8 mouse cellular contexts compared by ENCODE assay signal in genomic region chr2:119873105-119873464, GRCm38 (mm10). TPM values are rescaled to one million over a fixed set of nuclear protein-coding genes. Genes with fewer than 3 reads are reported as not detected.
A peak's percentile ranks its signal among the peaks of the same experiment; 100 is the strongest.
DNase-seq lines count a peak whose midpoint lies in the region; ATAC-seq and TF ChIP-seq lines count a peak whose summit lies in the region.

No protein-coding gene starts in this region.

- no peaks in the 10 kb centered on the region for H3K27me3 ChIP-seq in heart, embryonic 10.5 days (ENCODE audit: insufficient read depth, poor library complexity, severe bottlenecking)
- H3K27me3 ChIP-seq in kidney, embryonic 14.5 days (ENCODE audit: control insufficient read depth, insufficient read depth, low read length), result no peaks in the 10 kb centered on the region
- H3K27me3 ChIP-seq in limb, embryonic 15.5 days, result no peaks in the 10 kb centered on the region
- H3K27me3 ChIP-seq in midbrain, embryonic 16.5 days (ENCODE audit: control insufficient read depth, insufficient read depth, low read depth, low read length), result 0 out of 2 replicates have a peak, but pooled peaks cover 2% of the 10 kb centered on the region

- ATAC-seq in kidney, embryonic 14.5 days (ENCODE audit: low FRiP score, low TSS enrichment), result peak; percentile 92
- ATAC-seq in limb, embryonic 15.5 days (ENCODE audit: insufficient number of reproducible peaks, low FRiP score, low TSS enrichment, low read depth), result peak; percentile 91
- ATAC-seq in midbrain, embryonic 16.5 days, result peak; percentile 96

- DNase-seq in 3134 (ENCODE audit: extremely low read depth, insufficient read length, low spot score), result peak; percentile 11
- peak; percentile 94 for DNase-seq in heart, embryonic 10.5 days (ENCODE audit: low spot score)
- DNase-seq in spleen, postnatal 10 days (ENCODE audit: low spot score in 2 of 2), result peak; percentile 49 to 78

- no peaks in the 10 kb centered on the region for H3K36me3 ChIP-seq in heart, embryonic 10.5 days
- no peaks in the 10 kb centered on the region for H3K36me3 ChIP-seq in kidney, embryonic 14.5 days (ENCODE audit: control insufficient read depth, insufficient read depth, low read length)
- H3K36me3 ChIP-seq in limb, embryonic 15.5 days, result no peaks in the 10 kb centered on the region
- no peaks in the 10 kb centered on the region for H3K36me3 ChIP-seq in midbrain, embryonic 16.5 days (ENCODE audit: control insufficient read depth, insufficient read depth, low read length)

- TF ChIP-seq CTCF in bone marrow macrophage, adult 2 months (IDR thresholded peaks at IDR 0.05; ENCODE audit: low read depth, low read length), result no peak
- no peak for TF ChIP-seq CTCF in embryonic fibroblast, embryonic 13.5 days (IDR thresholded peaks at IDR 0.05; ENCODE audit: borderline replicate concordance, insufficient read depth, low read length)

- H3K9ac ChIP-seq in kidney, embryonic 14.5 days (ENCODE audit: low read depth, low read length), result peak overlapping the region; percentile 61
- H3K9ac ChIP-seq in limb, embryonic 15.5 days, result peak overlapping the region; percentile 62
- peak overlapping the region; percentile 74 for H3K9ac ChIP-seq in midbrain, embryonic 16.5 days (ENCODE audit: low read depth, low read length)

- no peak for TF ChIP-seq POLR2A in bone marrow macrophage, adult 2 months (IDR thresholded peaks at IDR 0.05; ENCODE audit: borderline replicate concordance, low read depth, low read length)
- no peak; the same call in 1 of the 2 replicates for TF ChIP-seq POLR2A in embryonic fibroblast, embryonic 13.5 days (IDR thresholded peaks at IDR 0.05; ENCODE audit: low read depth, low read length)

- WGBS in heart, embryonic 10.5 days, result 2% methylated on average over 39 of the region's 39 CpGs
- WGBS in kidney, embryonic 14.5 days, result 2% methylated on average over 39 of the region's 39 CpGs
- WGBS in limb, embryonic 15.5 days, result under 1% methylated on average over 39 of the region's 39 CpGs
- 0% methylated on average over 39 of the region's 39 CpGs for WGBS in midbrain, embryonic 16.5 days

- H3K9me3 ChIP-seq in heart, embryonic 10.5 days, result no peaks in the 10 kb centered on the region
- H3K9me3 ChIP-seq in kidney, embryonic 14.5 days (ENCODE audit: control insufficient read depth, low read length), result no peaks in the 10 kb centered on the region
- no peaks in the 10 kb centered on the region for H3K9me3 ChIP-seq in limb, embryonic 15.5 days
- H3K9me3 ChIP-seq in midbrain, embryonic 16.5 days (replicated peaks; ENCODE audit: control insufficient read depth, low read length, poor library complexity, severe bottlenecking), result no peaks in the 10 kb centered on the region

- H3K27ac ChIP-seq in bone marrow macrophage, adult 2 months (ENCODE audit: insufficient read depth, low read depth, low read length), result no peak overlapping the region
- H3K27ac ChIP-seq in embryonic fibroblast, embryonic 13.5 days (ENCODE audit: insufficient read depth, low read length), result no peak overlapping the region
- peak overlapping the region; percentile 92 for H3K27ac ChIP-seq in heart, embryonic 10.5 days
- no peak overlapping the region for H3K27ac ChIP-seq in kidney, embryonic 14.5 days (ENCODE audit: low read depth, low read length)
- H3K27ac ChIP-seq in limb, embryonic 15.5 days, result peak overlapping the region; percentile 91
- peak overlapping the region; percentile 96 for H3K27ac ChIP-seq in midbrain, embryonic 16.5 days (ENCODE audit: low read length)

- peak overlapping the region; percentile 64 for H3K4me2 ChIP-seq in kidney, embryonic 14.5 days (replicated peaks; ENCODE audit: low read depth, low read length)
- H3K4me2 ChIP-seq in limb, embryonic 15.5 days, result peak overlapping the region; percentile 94
- peak overlapping the region; percentile 89 for H3K4me2 ChIP-seq in midbrain, embryonic 16.5 days (ENCODE audit: low read length)

- H3K4me3 ChIP-seq in bone marrow macrophage, adult 2 months (ENCODE audit: insufficient read depth, low read length), result peak overlapping the region; percentile 59
- peak overlapping the region; percentile 30 for H3K4me3 ChIP-seq in embryonic fibroblast, embryonic 13.5 days (ENCODE audit: insufficient read depth, low read length)
- H3K4me3 ChIP-seq in heart, embryonic 10.5 days, result peak overlapping the region; percentile 60
- H3K4me3 ChIP-seq in kidney, embryonic 14.5 days (ENCODE audit: low read length), result peak overlapping the region; percentile 51
- peak overlapping the region; percentile 65 for H3K4me3 ChIP-seq in limb, embryonic 15.5 days
- peak overlapping the region; percentile 63 for H3K4me3 ChIP-seq in midbrain, embryonic 16.5 days (ENCODE audit: low read depth, low read length)

- H3K4me1 ChIP-seq in bone marrow macrophage, adult 2 months (ENCODE audit: control insufficient read depth, insufficient read depth, low read length), result peaks cover 3% of the 10 kb centered on the region; the same call in 1 of the 2 replicates
- H3K4me1 ChIP-seq in embryonic fibroblast, embryonic 13.5 days (ENCODE audit: control insufficient read depth, insufficient read depth, low read length), result no peaks in the 10 kb centered on the region
- H3K4me1 ChIP-seq in heart, embryonic 10.5 days, result peaks cover 13% of the 10 kb centered on the region
- H3K4me1 ChIP-seq in kidney, embryonic 14.5 days (ENCODE audit: control insufficient read depth, insufficient read depth, low read length), result 0 out of 2 replicates have a peak, but pooled peaks cover 2% of the 10 kb centered on the region
- H3K4me1 ChIP-seq in limb, embryonic 15.5 days, result peaks cover 8% of the 10 kb centered on the region; the same call in 1 of the 2 replicates
- H3K4me1 ChIP-seq in midbrain, embryonic 16.5 days (ENCODE audit: control insufficient read depth, insufficient read depth, low read length), result peaks cover 7% of the 10 kb centered on the region; the same call in 1 of the 2 replicates

RNA-seq across cellular contexts. Expression of gene Mga, which starts 23.9 kb away (rescaled TPM):
- 30.3 and 30.8 TPM in 2 replicates for polyA plus RNA-seq in bone marrow macrophage, adult 2 months (2012; ENCODE audit: insufficient read depth, insufficient read length, missing spikeins)
- 55.7 and 69.2 TPM in 2 replicates for polyA plus RNA-seq in embryonic fibroblast, embryonic 13.5 days (2011; ENCODE audit: insufficient read length, low read depth, missing spikeins)
- 24.2 and 24.6 TPM in 2 replicates for polyA plus RNA-seq in heart, embryonic 10.5 days (2016; fragmentation: Nextera tagmentation; extraction: Ambion mirVana)
- 30.7 and 41.5 TPM in 2 replicates for polyA plus RNA-seq in kidney, embryonic 14.5 days (2014; fragmentation: Nextera tagmentation; extraction: Ambion mirVana)
- polyA plus RNA-seq in limb, embryonic 15.5 days (2015; fragmentation: Nextera tagmentation; extraction: Ambion mirVana), result 25.3 and 25.6 TPM in 2 replicates
- 24.0 and 26.6 TPM in 2 replicates for polyA plus RNA-seq in midbrain, embryonic 16.5 days (2015; fragmentation: Nextera tagmentation; extraction: Ambion mirVana)

Comparison
In these comparisons a context has a peak if more than half of its experiments do, and no peak if none do; other contexts are left out.
1. DNase-seq: peak in every context shown above with its lines; median percentile 94 in heart, embryonic 10.5 days; 64 in spleen, postnatal 10 days; 11 in 3134.
2. H3K27ac ChIP-seq: peak in heart, embryonic 10.5 days (single experiment), limb, embryonic 15.5 days (single experiment) and midbrain, embryonic 16.5 days (single experiment); none in bone marrow macrophage, adult 2 months (single experiment), embryonic fibroblast, embryonic 13.5 days (single experiment) and kidney, embryonic 14.5 days (single experiment).
3. Peak in every context shown above with its lines, with median percentiles within 50 percentile points of each other: H3K4me3 ChIP-seq, ATAC-seq, H3K4me2 ChIP-seq and H3K9ac ChIP-seq.